Mouse (Mus musculus) embryonic facial prominence, embryonic 11.5 days (tissue): ENCODE measurements around the gene Eml3. TPM values are rescaled to one million over a fixed set of nuclear protein-coding genes. Genes with fewer than 3 reads are reported as not detected.

Experiments used
- ATAC-seq: fragments of 200-750 bp; cut with Nextera tagmentation; replicated peaks from 2 replicates; pipeline ENCODE4 v1.8.0; 2017; ENCODE audit warnings: low read depth; ENCODE audit not compliant: insufficient number of reproducible peaks, low FRiP score, low TSS enrichment
- DNase-seq: peaks from one replicate; pipeline ENCODE4 v3.0.0-alpha.2; 2015; ENCODE audit warnings: low spot score
- H3K27ac ChIP-seq: fragments of 300-500 bp; sonication (generic); replicated peaks from 2 replicates; pipeline ENCODE4 v1.5.1; 2014; ENCODE audit warnings: mild to moderate bottlenecking, low read depth, low read length, control low read depth
- H3K27me3 ChIP-seq: fragments of 300-500 bp; sonication (generic); 2 replicates; pipeline ENCODE4 v1.6.1; 2014; ENCODE audit warnings: mild to moderate bottlenecking, low read length, moderate library complexity, mixed read lengths; ENCODE audit not compliant: control insufficient read depth, insufficient read depth
- H3K36me3 ChIP-seq: fragments of 300-500 bp; sonication (generic); replicated peaks from 2 replicates; pipeline ENCODE4 v1.6.1; 2014; ENCODE audit warnings: low read depth, mild to moderate bottlenecking, low read length, moderate library complexity, mixed read lengths; ENCODE audit not compliant: control insufficient read depth, insufficient read depth
- H3K4me1 ChIP-seq: fragments of 300-500 bp; sonication (generic); 2 replicates; pipeline ENCODE4 v1.6.1; 2014; ENCODE audit warnings: low read length, mixed read lengths; ENCODE audit not compliant: control insufficient read depth, insufficient read depth
- H3K4me2 ChIP-seq: fragments of 300-500 bp; sonication (generic); 2 replicates; pipeline ENCODE4 v1.6.1; 2014; ENCODE audit warnings: low read depth, mild to moderate bottlenecking, control low read depth, low read length, moderate library complexity
- H3K4me3 ChIP-seq: fragments of 300-500 bp; sonication (generic); 2 replicates; pipeline ENCODE4 v1.5.1; 2014; ENCODE audit warnings: low read depth, low read length, control low read depth
- H3K9ac ChIP-seq: fragments of 300-500 bp; sonication (generic); replicated peaks from 2 replicates; pipeline ENCODE4 v1.6.1; 2014; ENCODE audit warnings: mild to moderate bottlenecking, control low read depth, low read length
- H3K9me3 ChIP-seq: fragments of 300-500 bp; sonication (generic); replicated peaks from 2 replicates; pipeline ENCODE4 v1.6.1; 2016; ENCODE audit warnings: mild to moderate bottlenecking, low read length, inconsistent platforms, mixed read lengths; ENCODE audit not compliant: control insufficient read depth
- WGBS: fragments of 180-500 bp; shearing (Covaris S2); extraction: QIAGEN DNeasy Blood & Tissue Kit; methylation state at CpG from one replicate; pipeline ENCODE4 v1.1.7; 2014; 5-methylcytosine and 5-hydroxymethylcytosine counted together
- polyA plus RNA-seq: library from polyadenylated mRNA; unstranded; fragments of >200 nt; fragmentation: Nextera tagmentation; extraction: Ambion mirVana; gene quantifications from 2 replicates; pipeline ENCODE4 v1.2.1, GENCODE M21; 2014

The Eml3 gene
- polyA plus RNA-seq, 1 experiment from 2014 or later: 8.4 TPM

- Histone ChIP-seq H3K9ac (no peak overlapping the region), H3K4me3 (peak overlapping the region; percentile 9; the same call in 1 of the 2 replicates), H3K4me2 (no peak overlapping the region), H3K9me3 (no peaks in the 10 kb centered on the region), H3K4me1 (peaks cover 3% of the 10 kb centered on the region; the same call in 1 of the 2 replicates), H3K36me3 (peaks cover 30% of the 10 kb centered on the region), H3K27me3 (no peaks in the 10 kb centered on the region), H3K27ac (no peak overlapping the region)
- ATAC-seq (no peak), DNase-seq (no peak)
- 87% methylated on average over 6 of the region's 6 CpGs for WGBS
Measured at GRCm38 (mm10) chr19:8945251-8945650, 15.9 kb downstream of the Eml3 start.

- H3K4me1 ChIP-seq: 0 out of 2 replicates have a peak, but pooled peaks cover 3% of the 10 kb centered on the region
- ATAC-seq (no peak), DNase-seq (no peak)
- no peak overlapping the region for H3K4me3 ChIP-seq
- no peaks in the 10 kb centered on the region for H3K9me3 ChIP-seq
- H3K36me3 ChIP-seq: peaks cover 31% of the 10 kb centered on the region
- 91% methylated on average over 7 of the region's 7 CpGs for WGBS
- H3K4me2 ChIP-seq: no peak overlapping the region
- no peaks in the 10 kb centered on the region for H3K27me3 ChIP-seq
- no peak overlapping the region for H3K9ac ChIP-seq
- H3K27ac ChIP-seq: no peak overlapping the region
Measured at GRCm38 (mm10) chr19:8946929-8947328, 17.6 kb downstream of the Eml3 start.

GRCm38 (mm10) chr19:8950190-8950589 is 20.8 kb downstream of the Eml3 start:
- ATAC-seq (no peak), DNase-seq (no peak)
- WGBS: 93% methylated on average over 5 of the region's 5 CpGs
- no peaks in the 10 kb centered on the region for H3K4me1 ChIP-seq
- H3K27ac ChIP-seq: no peak overlapping the region
- no peaks in the 10 kb centered on the region for H3K27me3 ChIP-seq
- no peak overlapping the region for H3K4me3 ChIP-seq
- H3K9me3 ChIP-seq: no peaks in the 10 kb centered on the region
- peaks cover 30% of the 10 kb centered on the region for H3K36me3 ChIP-seq
- no peak overlapping the region for H3K4me2 ChIP-seq
- H3K9ac ChIP-seq: no peak overlapping the region

GRCm38 (mm10) chr19:8952241-8952640 is 22.9 kb downstream of the Eml3 start:
- ATAC-seq: no peak
- no peak overlapping the region for H3K4me2 ChIP-seq
- H3K9ac ChIP-seq: no peak overlapping the region
- H3K4me3 ChIP-seq: no peak overlapping the region
- 89% methylated on average over 9 of the region's 9 CpGs for WGBS
- H3K27me3 ChIP-seq: no peaks in the 10 kb centered on the region
- no peak overlapping the region for H3K27ac ChIP-seq
- H3K4me1 ChIP-seq: no peaks in the 10 kb centered on the region
- H3K9me3 ChIP-seq: no peaks in the 10 kb centered on the region
- peaks cover 16% of the 10 kb centered on the region for H3K36me3 ChIP-seq
- no peak for DNase-seq

- 5% methylated on average over 46 of the region's 46 CpGs for WGBS
- Histone ChIP-seq H3K27ac (0 out of 2 replicates have a peak within 1 kb of the TSS, but pooled peaks have one; percentile 22), H3K9ac (peak within 1 kb of the TSS; percentile 82), H3K9me3 (no peaks in the 10 kb centered on the region), H3K27me3 (no peaks in the 10 kb centered on the region), H3K36me3 (peaks cover 7% of the 10 kb centered on the region), H3K4me3 (peak within 1 kb of the TSS; percentile 76), H3K4me1 (no peaks in the 10 kb centered on the region), H3K4me2 (peak within 1 kb of the TSS; percentile 65)
- DNase-seq (peak; percentile 98), ATAC-seq (peak; percentile 93)
Measured at GRCm38 (mm10) chr19:8953135-8954039, 24.0 kb downstream of the Eml3 start, which contains the start of gene Tut1. Tut1 (plus strand) TSS chr19:8953847.

- Histone ChIP-seq H3K9ac (peak overlapping the region; percentile 82), H3K4me1 (no peaks in the 10 kb centered on the region), H3K4me3 (peak overlapping the region; percentile 76), H3K9me3 (no peaks in the 10 kb centered on the region), H3K4me2 (peak overlapping the region; percentile 65), H3K27me3 (no peaks in the 10 kb centered on the region), H3K36me3 (peaks cover 5% of the 10 kb centered on the region), H3K27ac (0 out of 2 replicates have a peak overlapping the region, but pooled peaks have one; percentile 22)
- no peak for DNase-seq
- WGBS: 11% methylated on average over 9 of the region's 9 CpGs
- ATAC-seq: no peak
Measured at GRCm38 (mm10) chr19:8954171-8954570, 24.8 kb downstream of the Eml3 start.

GRCm38 (mm10) chr19:8962256-8962655 is 32.9 kb downstream of the Eml3 start:
- Histone ChIP-seq H3K4me2 (no peak overlapping the region), H3K36me3 (peaks cover 3% of the 10 kb centered on the region), H3K9ac (no peak overlapping the region), H3K27me3 (no peaks in the 10 kb centered on the region), H3K9me3 (no peaks in the 10 kb centered on the region), H3K4me3 (no peak overlapping the region), H3K4me1 (no peaks in the 10 kb centered on the region), H3K27ac (no peak overlapping the region)
- ATAC-seq (no peak), DNase-seq (no peak)
- WGBS: 79% methylated on average over 2 of the region's 2 CpGs

- no peak for ATAC-seq
- WGBS: 91% methylated on average over 11 of the region's 11 CpGs
- H3K4me3 ChIP-seq: no peak overlapping the region
Measured at GRCm38 (mm10) chr19:8965075-8965474, 35.7 kb downstream of the Eml3 start.

More at GRCm38 (mm10) chr19:8965075-8965474, 35.7 kb downstream of the Eml3 start:
- Histone ChIP-seq H3K27ac (no peak overlapping the region), H3K4me1 (no peaks in the 10 kb centered on the region), H3K9ac (no peak overlapping the region), H3K4me2 (no peak overlapping the region), H3K9me3 (no peaks in the 10 kb centered on the region), H3K36me3 (peaks cover 3% of the 10 kb centered on the region), H3K27me3 (no peaks in the 10 kb centered on the region)
- no peak for DNase-seq
